Mouse (Mus musculus) stomach, postnatal 0 days (tissue): ENCODE results near the gene Mrpl45.

ENCODE experiments used
- CTCF ChIP-seq: IDR thresholded peaks from 2 replicates; pipeline ENCODE4 v1.5.1; 2016; ENCODE audit warnings: antibody characterized with exemption, low read depth, mild to moderate bottlenecking, moderate library complexity
- EP300 ChIP-seq: optimal IDR thresholded peaks from 2 replicates; pipeline ENCODE3; 2016; ENCODE audit warnings: antibody characterized with exemption

- TF ChIP-seq CTCF (no peak), EP300 (no peak)
Observed at GRCm38 (mm10) chr11:97309451-97309836, 6.1 kb upstream of the Mrpl45 start.
